Mouse (Mus musculus) retina, postnatal 7 days (tissue): ENCODE measurements around the gene Dnajc6.
A peak's percentile ranks its signal among the peaks of the same experiment; 100 is the strongest.

Source experiments
- DNase-seq: peaks from one replicate; pipeline ENCODE4 v3.0.0-alpha.2; 2012; ENCODE audit warnings: low read depth, low spot score

Dnajc6 gene

GRCm38 (mm10) chr4:101507571-101508422 is 11.3 kb downstream of the Dnajc6 start:
- DNase-seq: no peak

GRCm38 (mm10) chr4:101508431-101508830 is 12.0 kb downstream of the Dnajc6 start:
- no peak for DNase-seq

GRCm38 (mm10) chr4:101508851-101509577 is 12.6 kb downstream of the Dnajc6 start:
- DNase-seq: no peak

- DNase-seq: no peak
These were observed 13.9 kb downstream of the Dnajc6 start for GRCm38 (mm10) chr4:101510111-101510903.

GRCm38 (mm10) chr4:101510904-101511210 is 14.4 kb downstream of the Dnajc6 start:
- no peak for DNase-seq

- DNase-seq: no peak
These were observed 15.5 kb downstream of the Dnajc6 start for GRCm38 (mm10) chr4:101511768-101512521.

GRCm38 (mm10) chr4:101513251-101513650 is 16.8 kb downstream of the Dnajc6 start:
- DNase-seq: no peak

- DNase-seq: no peak
These were observed 19.4 kb downstream of the Dnajc6 start for GRCm38 (mm10) chr4:101515853-101516252.

- no peak for DNase-seq
These were observed 20.2 kb downstream of the Dnajc6 start for GRCm38 (mm10) chr4:101516434-101517168.

- DNase-seq: no peak
These were observed 35.5 kb downstream of the Dnajc6 start for GRCm38 (mm10) chr4:101531901-101532300.

- DNase-seq: no peak
These were observed 44.1 kb downstream of the Dnajc6 start for GRCm38 (mm10) chr4:101540516-101540915.

- DNase-seq: peak; percentile 35
These were observed 53.6 kb downstream of the Dnajc6 start for GRCm38 (mm10) chr4:101549958-101550591.

GRCm38 (mm10) chr4:101550671-101551161 is 54.3 kb downstream of the Dnajc6 start:
- DNase-seq: peak; percentile 72

GRCm38 (mm10) chr4:101551425-101551824 is 55.0 kb downstream of the Dnajc6 start:
- DNase-seq: no peak

GRCm38 (mm10) chr4:101552372-101552771 is 55.9 kb downstream of the Dnajc6 start:
- no peak for DNase-seq

GRCm38 (mm10) chr4:101555016-101555415 is 58.6 kb downstream of the Dnajc6 start:
- DNase-seq: no peak

GRCm38 (mm10) chr4:101560137-101560536 is 63.7 kb downstream of the Dnajc6 start:
- no peak for DNase-seq

- DNase-seq: no peak
These were observed 66.4 kb downstream of the Dnajc6 start for GRCm38 (mm10) chr4:101562836-101563235.

GRCm38 (mm10) chr4:101563607-101564006 is 67.2 kb downstream of the Dnajc6 start:
- DNase-seq: no peak
